Mouse (Mus musculus) lung, adult 2 months (tissue): ENCODE data around the gene Gm21750.

Experiments used
- CTCF ChIP-seq: fragments of 200-500 bp; IDR thresholded peaks from 2 replicates; pipeline ENCODE4 v1.5.1; 2011; ENCODE audit warnings: mild to moderate bottlenecking, low read length, control low read depth; ENCODE audit not compliant: insufficient read depth
- POLR2A ChIP-seq: fragments of 200-500 bp; IDR thresholded peaks from 2 replicates; pipeline ENCODE4 v1.6.1; 2011; ENCODE audit warnings: low read depth, mild to moderate bottlenecking, control low read depth, low read length, borderline replicate concordance; ENCODE audit errors: extremely low read depth

DNA sequence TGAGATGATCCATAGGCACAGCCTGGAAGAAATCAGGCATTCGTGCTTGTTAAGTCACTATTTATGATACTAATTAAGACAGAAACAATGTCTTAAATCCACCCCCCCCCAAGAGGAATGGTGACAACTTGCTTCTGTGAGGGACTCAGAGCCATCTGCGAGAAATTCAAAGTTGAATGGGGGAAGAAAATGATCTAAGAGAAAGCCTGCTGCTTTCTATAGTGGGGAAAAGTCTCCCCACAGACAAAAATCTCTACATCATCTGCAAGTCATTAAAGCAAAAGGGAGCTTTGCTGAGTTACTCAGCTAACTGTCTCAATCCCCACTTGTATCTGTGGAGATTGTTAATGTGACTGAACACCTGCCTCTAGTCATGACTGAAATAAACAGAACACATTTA, 27.4 kb downstream of the Gm21750 start:
- TF ChIP-seq POLR2A (no peak), CTCF (no peak)
